ENCODE assay signal across 9 mouse cellular contexts in the genomic region with DNA sequence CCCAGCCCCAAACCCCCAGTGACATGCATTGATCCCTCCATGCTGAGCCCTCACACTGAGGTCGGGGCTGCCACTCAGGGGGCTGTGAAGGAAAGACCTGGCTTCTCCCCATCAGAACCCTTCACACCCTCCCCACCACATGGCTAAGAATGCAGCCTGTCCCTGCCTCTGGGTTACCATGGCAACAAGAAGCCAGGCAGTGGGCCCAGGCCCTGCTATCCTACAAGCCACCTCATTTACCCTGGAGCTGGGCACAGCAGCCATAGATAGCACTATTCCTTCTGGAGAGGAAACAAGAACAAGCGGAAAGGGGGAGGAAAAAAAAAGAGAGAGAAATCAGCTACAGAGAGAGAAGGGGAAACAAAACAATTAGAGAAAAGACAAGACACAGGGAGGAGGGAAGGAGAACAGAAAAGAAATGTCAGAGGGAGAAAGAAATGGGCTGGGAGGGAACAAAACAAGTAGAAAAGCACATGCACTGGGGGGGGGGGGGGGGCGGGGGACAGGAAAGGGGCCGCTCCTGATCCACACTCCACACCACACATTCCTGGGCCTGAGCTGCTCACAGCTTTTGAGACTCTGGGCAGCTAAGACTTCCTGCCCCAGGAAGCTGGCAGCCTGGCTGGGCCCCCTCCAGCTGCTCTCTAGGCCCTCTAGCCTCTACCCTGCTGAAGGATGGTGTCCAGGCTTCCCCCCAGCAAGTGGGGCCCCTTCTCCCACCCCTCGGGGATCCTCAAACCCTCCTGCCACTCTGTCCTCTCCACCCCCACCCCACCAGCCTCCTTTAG. TPM values are rescaled to one million over a fixed set of nuclear protein-coding genes. Genes with fewer than 3 reads are reported as not detected.
DNase-seq lines count a peak whose midpoint lies in the region; ATAC-seq and TF ChIP-seq lines count a peak whose summit lies in the region.
"Had no signal": no experiment of that assay in that cellular context is flagged by ENCODE, and none has a peak within 500 bp of the region (broad histone marks: within the 10 kb centered on the region; RNA-seq: fewer than 3 reads in every experiment).

No protein-coding gene starts in this region.

- TF ChIP-seq CTCF in layer of hippocampus, adult 2 months (conservative IDR thresholded peaks at IDR 0.05) = no peak

- H3K27ac ChIP-seq in heart, embryonic 11.5 days (ENCODE audit: low read depth, low read length) = peak overlapping the region; percentile 90
- peak overlapping the region; percentile 88 for H3K27ac ChIP-seq in layer of hippocampus, adult 2 months
- peak overlapping the region; percentile 51; the same call in 1 of the 2 replicates for H3K27ac ChIP-seq in liver, embryonic 15.5 days (replicated peaks)

- ATAC-seq in heart, embryonic 11.5 days (replicated peaks; ENCODE audit: insufficient number of reproducible peaks, low FRiP score, low TSS enrichment) = peak; percentile 70
- peak; percentile 56; the same call in 1 of the 2 replicates for ATAC-seq in liver, embryonic 15.5 days (ENCODE audit: insufficient read depth)

- H3K4me3 ChIP-seq in heart, embryonic 11.5 days (ENCODE audit: low read depth, low read length) = no peak overlapping the region
- H3K4me3 ChIP-seq in layer of hippocampus, adult 2 months = no peak overlapping the region
- no peak overlapping the region for H3K4me3 ChIP-seq in liver, embryonic 15.5 days (replicated peaks)

- no peaks in the 10 kb centered on the region for H3K9me3 ChIP-seq in heart, embryonic 11.5 days (replicated peaks; ENCODE audit: control insufficient read depth, low read length)
- no peaks in the 10 kb centered on the region for H3K9me3 ChIP-seq in liver, embryonic 15.5 days (replicated peaks)

- 0 out of 2 replicates have a peak overlapping the region, but pooled peaks have one; percentile 3 for H3K4me2 ChIP-seq in heart, embryonic 11.5 days
- H3K4me2 ChIP-seq in liver, embryonic 15.5 days = no peak overlapping the region

- H3K4me1 ChIP-seq in heart, embryonic 11.5 days (ENCODE audit: control insufficient read depth, insufficient read depth, low read length) = peaks cover 40% of the 10 kb centered on the region
- peaks cover 36% of the 10 kb centered on the region for H3K4me1 ChIP-seq in liver, embryonic 15.5 days (replicated peaks)

- peak; percentile 58 for DNase-seq in kidney, postnatal 10 days
- DNase-seq in kidney, postnatal 36 days = no peak
- peak; percentile 87 for DNase-seq in embryo, embryonic 10 days (ENCODE audit: low spot score)
- peak; percentile 71 to 84 for DNase-seq in layer of hippocampus, adult 2 months (ENCODE audit: low spot score in 2 of 2)
- DNase-seq in right cerebral cortex, adult 18-20 months = peak; percentile 85
- DNase-seq in urinary bladder, postnatal 25 days (ENCODE audit: low spot score) = no peak

- WGBS in heart, embryonic 11.5 days (ENCODE audit: insufficient replicate concordance) = 21% methylated on average over 3 of the region's 5 CpGs
- WGBS in liver, embryonic 15.5 days (ENCODE audit: insufficient replicate concordance) = 25% methylated on average over 3 of the region's 5 CpGs

- H3K36me3 ChIP-seq in heart, embryonic 11.5 days (ENCODE audit: control insufficient read depth, insufficient read depth, low read length) = no peaks in the 10 kb centered on the region
- H3K36me3 ChIP-seq in liver, embryonic 15.5 days (replicated peaks) = no peaks in the 10 kb centered on the region

- peak overlapping the region; percentile 7; the same call in 1 of the 2 replicates for H3K9ac ChIP-seq in heart, embryonic 11.5 days (ENCODE audit: low read depth, low read length)
- H3K9ac ChIP-seq in liver, embryonic 15.5 days = no peak overlapping the region

- no peaks in the 10 kb centered on the region for H3K27me3 ChIP-seq in heart, embryonic 11.5 days (ENCODE audit: control insufficient read depth, insufficient read depth, low read length)
- 0 out of 2 replicates have a peak, but pooled peaks cover 2% of the 10 kb centered on the region for H3K27me3 ChIP-seq in liver, embryonic 15.5 days

RNA-seq across cellular contexts. Expression of a gene that starts 18.9 kb away (rescaled TPM):
- 3.0 and 4.3 TPM in 2 replicates for polyA plus RNA-seq in heart, embryonic 11.5 days (2014; fragmentation: Nextera tagmentation; extraction: Ambion mirVana)
- total RNA-seq in layer of hippocampus, adult 2 months (2021) = 10 to 100 TPM; 45.6 to 55.5 TPM
- 4.7 and 6.4 TPM in 2 replicates for polyA plus RNA-seq in liver, embryonic 15.5 days (2015; fragmentation: Nextera tagmentation; extraction: Ambion mirVana)

RNA-seq across cellular contexts. Expression of a gene that starts 52.3 kb away (rescaled TPM):
- 0.11 TPM in 1 of 2 replicates, not detected in the other for polyA plus RNA-seq in heart, embryonic 11.5 days (2014; fragmentation: Nextera tagmentation; extraction: Ambion mirVana)
- total RNA-seq in layer of hippocampus, adult 2 months (2021) = not detected
- not detected in 2 replicates for polyA plus RNA-seq in liver, embryonic 15.5 days (2015; fragmentation: Nextera tagmentation; extraction: Ambion mirVana)
- total RNA-seq: neutrophil, adult 5-6 weeks had no signal

RNA-seq across cellular contexts. Expression of a gene that starts 55.2 kb away (rescaled TPM):
- polyA plus RNA-seq in heart, embryonic 11.5 days (2014; fragmentation: Nextera tagmentation; extraction: Ambion mirVana) = 0.17 and 0.38 TPM in 2 replicates
- total RNA-seq in layer of hippocampus, adult 2 months (2021) = 1 to 10 TPM; 4.7 to 5.4 TPM
- polyA plus RNA-seq in liver, embryonic 15.5 days (2015; fragmentation: Nextera tagmentation; extraction: Ambion mirVana) = 0.12 and 0.13 TPM in 2 replicates
- total RNA-seq: neutrophil, adult 5-6 weeks had no signal

Comparison
In these comparisons a context has a peak if more than half of its experiments do, and no peak if none do; other contexts are left out.
1. DNase-seq: peak in kidney, postnatal 10 days (single experiment), embryo, embryonic 10 days (single experiment), layer of hippocampus, adult 2 months (2 of 2) and right cerebral cortex, adult 18-20 months (single experiment); none in kidney, postnatal 36 days (0 of 2) and urinary bladder, postnatal 25 days (single experiment).
2. Peak in every context shown above with its lines, with median percentiles within 50 percentile points of each other: H3K27ac ChIP-seq.